Mouse (Mus musculus) gastrocnemius, postnatal 36 days (tissue): ENCODE data around the gene R3hdml. TPM values are rescaled to one million over a fixed set of nuclear protein-coding genes. Genes with fewer than 3 reads are reported as not detected.

ENCODE experiments used
- DNase-seq, 2 experiments: peaks; one replicate each; pipeline ENCODE4 v3.0.0; 2022
- intact Hi-C: fragments of 180-260 bp; cut with DNase I; formaldehyde crosslinking; loops from one replicate; pipeline ENCODE4 v1.15.1; 2025
- total RNA-seq, 2 experiments: library from RNA; stranded (reverse); gene quantifications; 2 replicates each; pipeline ENCODE4 v1.2.3; 2021

Gene R3hdml
- total RNA-seq, 2 experiments from 2014 or later: not detected

GRCm38 (mm10) chr2:163534958-163535524 lies 42.9 kb downstream of the R3hdml start:
- intact Hi-C loops: loop anchor here (2.0 to 10.0 kb wide), 3 partner anchors 62 to 290 kb away; partner anchors contain the start of gene Ccn5
- peak; percentile 85 to 87 for DNase-seq

DNA sequence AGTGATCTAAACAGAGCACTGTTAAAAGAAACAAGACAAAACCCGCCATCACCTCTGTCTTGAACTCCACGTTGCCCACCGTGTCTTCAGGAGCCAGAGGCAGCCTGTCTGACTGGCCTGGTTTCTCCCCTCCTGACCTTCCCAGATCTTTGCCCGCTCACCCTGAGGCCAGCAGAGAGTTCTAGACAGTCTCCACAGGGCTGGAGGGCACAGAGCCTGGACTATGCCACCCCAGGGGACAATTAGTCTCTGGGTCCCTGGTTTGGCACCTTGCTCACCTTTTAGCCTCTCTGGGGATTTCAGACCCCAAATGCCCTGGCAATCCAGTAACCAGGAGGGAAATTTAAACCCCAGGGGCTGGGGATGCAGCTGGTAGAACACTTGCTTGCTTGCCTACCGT lies 45.3 kb downstream of the R3hdml start:
- no peak for DNase-seq
- intact Hi-C loops: loop anchor here (10.0 kb wide), 2 partner anchors 187 to 287 kb away; partner anchors contain the start of gene Ccn5

DNA sequence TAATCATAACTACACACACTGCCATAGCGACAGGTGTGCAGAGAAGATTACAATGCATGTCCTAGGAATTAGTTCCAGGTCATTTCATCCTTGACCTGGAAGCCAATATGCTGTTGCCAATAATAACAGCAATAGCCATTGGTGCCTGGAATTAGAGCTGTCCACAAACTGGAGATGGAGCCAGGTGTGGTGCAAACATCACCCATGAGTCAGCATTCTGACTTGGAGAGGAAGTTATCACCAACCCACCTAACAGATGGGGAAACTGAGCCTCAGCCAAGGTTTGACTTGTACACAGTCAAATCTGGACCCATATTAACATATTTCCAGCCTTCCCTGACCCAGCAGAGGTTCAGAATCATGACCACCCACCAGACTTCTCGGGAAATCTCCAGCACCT lies 46.3 kb downstream of the R3hdml start:
- DNase-seq: no peak
- intact Hi-C loops: loop anchor here (10.0 kb wide), 2 partner anchors 186 to 286 kb away; partner anchors contain the start of gene Ccn5

GRCm38 (mm10) chr2:163539321-163540040 lies 47.4 kb downstream of the R3hdml start:
- intact Hi-C loops: loop anchor here (10.0 kb wide), 2 partner anchors 185 to 285 kb away; partner anchors contain the start of gene Ccn5
- no peak for DNase-seq

DNA sequence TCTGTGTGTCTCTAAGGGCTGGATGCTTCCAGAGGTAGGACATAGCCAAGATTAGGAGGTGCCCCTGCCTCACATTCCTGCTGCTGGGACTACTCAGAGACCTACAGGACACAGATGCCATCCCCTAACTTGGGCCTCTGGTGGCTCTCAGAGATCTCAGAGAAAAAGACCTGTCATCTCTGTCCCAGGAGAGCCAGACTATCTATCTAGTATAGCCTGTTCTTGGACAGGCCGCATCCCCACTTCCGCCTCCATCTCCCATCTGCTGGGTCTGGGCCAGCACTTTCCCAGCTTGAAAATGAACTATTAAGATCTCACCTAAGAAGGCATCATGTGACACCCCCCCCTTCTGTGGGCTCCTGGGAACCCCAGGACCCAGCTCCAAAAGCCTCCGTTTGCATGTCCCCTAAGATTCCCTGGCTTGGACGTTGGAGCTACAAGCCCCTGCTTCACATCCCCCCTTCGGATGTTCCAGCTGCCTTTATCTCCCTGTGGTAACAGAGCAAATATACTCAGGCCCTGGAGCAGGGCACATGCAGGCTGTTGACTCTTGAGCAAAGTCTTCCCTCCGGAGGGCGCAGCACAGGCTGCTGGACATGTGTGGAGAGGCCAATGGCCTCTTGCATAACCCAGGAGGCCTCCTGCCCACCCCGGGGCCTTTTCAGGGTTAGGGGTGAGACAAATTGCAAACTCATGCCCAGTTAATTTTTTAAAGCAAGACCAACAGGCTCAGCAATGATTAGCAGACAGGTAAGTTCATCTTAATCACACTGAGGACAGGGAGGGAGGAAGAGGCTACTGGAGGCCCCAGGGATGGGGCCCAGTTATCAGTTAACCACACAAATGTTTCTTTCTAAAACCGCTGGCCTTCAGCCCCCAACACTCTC lies 48.4 kb downstream of the R3hdml start:
- DNase-seq: no peak
- intact Hi-C loops: no loop called here

- intact Hi-C loops: no loop called here
- no peak for DNase-seq
Measured at GRCm38 (mm10) chr2:163541568-163542182, 49.6 kb downstream of the R3hdml start.

- intact Hi-C loops: no loop called here
- no peak for DNase-seq
Measured at GRCm38 (mm10) chr2:163542674-163543073, 50.6 kb downstream of the R3hdml start.

- intact Hi-C loops: no loop called here
- no peak for DNase-seq
Measured at GRCm38 (mm10) chr2:163546623-163547318, 54.7 kb downstream of the R3hdml start.

DNA sequence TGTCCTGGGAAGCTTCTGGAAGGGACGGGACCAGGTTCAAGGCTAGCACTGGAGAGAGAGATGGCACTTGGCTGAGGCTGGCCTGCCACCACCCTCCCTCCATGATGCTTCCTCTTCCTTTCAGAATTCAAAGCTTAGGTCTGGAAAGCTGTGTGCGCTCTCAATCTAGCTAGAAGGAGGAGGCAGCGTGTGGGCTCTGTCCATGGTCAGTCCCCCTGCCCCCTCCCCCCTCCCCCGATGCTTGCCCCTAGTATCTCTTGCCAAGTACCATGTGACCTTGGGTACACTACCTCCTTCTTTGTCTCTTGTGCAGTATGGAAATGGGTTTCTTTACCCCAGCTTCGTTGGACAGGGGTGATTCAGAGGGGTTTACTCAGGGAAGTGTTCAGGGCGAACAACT lies 56.7 kb downstream of the R3hdml start:
- intact Hi-C loops: no loop called here

DNA sequence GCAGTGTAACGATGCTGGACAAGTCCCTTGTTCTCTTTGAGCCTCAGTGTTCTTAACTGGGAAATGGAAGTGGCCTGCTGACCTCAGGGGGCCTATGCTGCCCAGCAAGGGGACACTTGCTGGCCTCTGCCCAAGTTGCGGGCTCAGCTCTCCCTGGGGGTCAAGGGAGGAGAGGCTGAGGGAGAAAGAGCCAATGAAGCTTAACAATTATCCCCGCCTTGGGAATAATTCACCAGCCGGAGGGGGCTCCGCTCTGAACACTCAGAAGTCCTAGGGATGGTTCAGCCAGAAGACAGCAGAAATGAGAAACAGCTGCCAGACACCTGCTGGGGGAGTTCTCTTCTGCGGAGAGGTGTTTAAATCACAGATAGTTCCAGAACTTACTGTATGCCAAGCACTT lies 57.7 kb downstream of the R3hdml start:
- intact Hi-C loops: no loop called here
- no peak for DNase-seq

More for the DNA sequence above, 56.7 kb downstream of the R3hdml start:
- DNase-seq: no peak

Other genes starting within 250 kb of the R3hdml start
- 100 to 1,000 TPM; 427 to 468 TPM for gene Jph2, start 94.3 kb upstream of the R3hdml start, total RNA-seq
- gene Oser1, start 67.6 kb upstream of the R3hdml start, total RNA-seq: 10 to 100 TPM; 31.3 to 32.4 TPM
- gene Gdap1l1, start 53.8 kb upstream of the R3hdml start, total RNA-seq: not detected
- gene Fitm2, start 19.7 kb upstream of the R3hdml start, total RNA-seq: 10 to 100 TPM; 70.2 to 84.3 TPM
- not detected for gene Hnf4a, start 14.5 kb downstream of the R3hdml start, total RNA-seq
- gene Ttpal, start 110.0 kb downstream of the R3hdml start, total RNA-seq: 1 to 10 TPM; 4.3 to 4.8 TPM
- gene Serinc3, start 152.8 kb downstream of the R3hdml start, total RNA-seq: 100 to 1,000 TPM; 101 to 136 TPM
- gene Pkig, start 166.1 kb downstream of the R3hdml start, total RNA-seq: 10 to 100 TPM; 80.1 to 98.9 TPM